Mouse (Mus musculus) embryo, embryonic 11.5 days (tissue): ENCODE results near the gene Adamtsl4.
"Not testable (repeated sequence)": the region's sequence is repeated elsewhere in the genome, so short reads cannot be mapped to it uniquely, and the experiment has no call there.

Experiments
- DNase-seq: peaks from one replicate; pipeline ENCODE4 v3.0.0-alpha.2; 2012; ENCODE audit warnings: low read depth, low spot score

Adamtsl4 gene

DNA sequence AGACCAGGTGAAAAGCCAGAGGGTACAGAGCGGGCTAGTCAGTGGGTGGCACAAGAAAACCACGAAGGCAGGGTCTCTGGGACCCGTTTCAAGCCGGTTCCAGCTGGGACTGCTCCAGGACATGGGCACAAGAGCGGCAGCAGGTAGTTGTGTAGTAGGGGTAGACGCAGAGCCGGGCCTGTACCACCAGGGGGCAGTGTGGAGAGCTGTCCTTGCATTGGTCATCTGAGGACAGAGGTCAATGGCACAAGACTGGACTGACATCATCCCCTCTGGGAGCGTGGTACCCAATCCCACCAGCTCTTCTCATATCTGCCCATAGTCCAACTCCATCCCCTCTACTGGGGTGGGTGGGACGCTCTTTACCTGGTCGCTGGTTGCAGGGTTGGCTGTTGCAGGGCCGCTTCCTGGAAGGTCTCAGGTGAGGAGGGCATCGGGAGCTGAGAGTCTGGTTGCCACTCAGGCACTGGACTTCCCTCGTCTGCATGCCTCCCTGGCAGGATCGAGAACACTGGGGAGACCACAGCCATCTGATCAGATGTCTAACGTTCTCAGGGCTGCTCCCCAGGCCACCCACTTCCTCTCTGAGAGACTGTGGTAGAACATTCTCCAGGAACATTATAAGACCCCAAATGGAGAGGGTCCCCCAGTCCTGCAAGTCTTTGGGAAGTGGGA lies 10.8 kb downstream of the Adamtsl4 start:
- no peak for DNase-seq

DNA sequence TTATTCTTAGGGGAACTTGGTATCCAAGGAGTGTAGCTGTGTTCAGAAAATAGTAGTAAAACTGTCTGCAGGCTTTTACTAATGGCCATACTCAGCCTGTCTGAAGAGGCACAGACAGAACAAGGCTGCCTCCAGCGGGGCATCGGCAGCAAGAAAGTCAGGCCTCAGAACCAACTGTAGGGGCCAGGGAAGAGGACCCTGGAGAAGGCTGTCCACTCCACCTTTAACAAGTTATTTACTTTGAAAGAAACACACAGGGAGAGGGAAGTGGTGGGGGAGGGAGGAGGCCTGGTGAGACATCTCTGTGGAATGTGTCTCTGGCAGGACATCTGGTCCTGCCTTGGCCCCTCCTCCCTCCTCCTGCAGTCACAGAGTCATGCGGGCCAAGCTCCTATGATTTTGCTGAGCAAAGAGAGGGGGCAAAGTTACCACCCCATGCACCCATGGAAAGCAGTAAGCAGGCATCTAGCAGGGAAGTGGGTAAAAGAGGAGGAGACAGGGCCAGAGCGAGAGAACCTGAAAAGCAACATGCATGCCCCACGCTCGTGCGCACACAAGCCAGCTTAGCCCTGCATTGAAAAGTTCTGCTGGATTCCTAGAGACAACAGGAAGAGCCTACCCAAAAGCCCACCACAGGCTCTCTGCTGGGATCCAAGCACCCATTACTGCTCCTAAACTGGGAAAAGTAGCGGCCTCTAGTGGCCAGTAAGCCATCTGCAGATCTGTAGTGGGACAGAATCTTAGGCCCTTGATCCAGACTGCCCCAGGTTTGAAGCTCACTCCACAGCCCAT lies 12.2 kb downstream of the Adamtsl4 start:
- no peak for DNase-seq

DNA sequence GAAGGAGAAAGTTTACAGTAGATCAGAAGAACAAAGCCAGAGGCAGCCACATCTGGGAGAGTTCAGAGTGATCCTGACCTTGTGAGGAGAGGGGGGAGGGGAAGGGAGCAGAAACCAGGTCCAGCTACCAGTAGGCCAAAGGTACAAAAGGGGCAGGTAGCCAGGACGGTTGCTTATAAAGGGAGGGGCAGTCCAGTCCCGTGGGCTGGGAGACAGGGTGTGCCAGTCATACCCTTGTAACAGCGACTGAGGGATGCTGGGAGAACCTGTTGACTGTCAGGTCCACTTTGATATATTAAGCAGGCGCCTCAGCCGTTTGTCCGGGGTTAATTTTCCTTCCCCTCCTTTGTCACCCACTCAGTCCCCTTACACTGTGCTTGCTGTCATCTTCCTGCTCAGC lies 12.9 kb downstream of the Adamtsl4 start:
- no peak for DNase-seq

DNA sequence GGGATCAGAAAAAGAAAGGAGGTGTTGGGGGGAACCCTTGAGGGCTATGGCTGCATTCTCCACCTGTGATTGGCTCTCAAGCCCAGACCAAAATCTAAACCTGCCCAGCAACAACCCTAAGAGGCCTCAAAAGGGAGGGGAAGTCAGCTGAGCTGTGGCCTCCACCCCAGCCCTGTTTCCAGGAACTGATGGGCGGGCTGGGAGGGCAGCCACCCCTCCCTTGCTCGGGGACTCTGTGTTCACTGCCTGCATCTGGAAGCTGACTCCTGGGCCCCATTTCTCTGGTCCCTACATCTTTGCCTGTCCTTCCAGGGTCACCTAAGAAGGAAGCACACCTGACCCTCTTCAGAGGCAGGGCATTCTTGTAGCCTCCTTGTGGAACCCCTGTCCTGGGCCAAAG lies 13.5 kb downstream of the Adamtsl4 start:
- DNase-seq = no peak

DNA sequence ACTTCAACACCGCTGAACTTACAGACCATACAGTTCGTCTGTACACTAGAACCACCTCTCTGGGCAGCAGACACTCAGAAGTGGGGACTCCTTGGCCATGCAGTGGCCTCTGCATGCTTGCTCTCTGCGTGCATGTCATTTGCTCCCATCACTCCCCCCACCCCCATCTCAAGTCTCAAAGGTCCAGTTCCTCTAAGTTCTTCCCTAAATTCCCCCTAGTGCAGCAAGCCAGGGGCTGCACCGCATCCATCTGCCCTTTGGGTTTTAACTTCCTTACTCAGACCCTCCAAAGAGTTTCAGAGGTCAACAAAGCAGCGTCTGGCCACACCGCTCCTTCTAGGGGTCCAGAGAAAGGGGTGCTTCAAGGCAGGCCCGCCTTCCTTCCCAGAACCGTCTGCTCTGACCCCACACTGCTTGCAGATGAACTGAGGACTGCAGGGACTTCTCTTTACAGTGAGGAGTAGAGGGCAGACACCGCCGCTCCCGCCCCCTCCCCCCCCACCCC lies 14.0 kb downstream of the Adamtsl4 start:
- DNase-seq = no peak

DNA sequence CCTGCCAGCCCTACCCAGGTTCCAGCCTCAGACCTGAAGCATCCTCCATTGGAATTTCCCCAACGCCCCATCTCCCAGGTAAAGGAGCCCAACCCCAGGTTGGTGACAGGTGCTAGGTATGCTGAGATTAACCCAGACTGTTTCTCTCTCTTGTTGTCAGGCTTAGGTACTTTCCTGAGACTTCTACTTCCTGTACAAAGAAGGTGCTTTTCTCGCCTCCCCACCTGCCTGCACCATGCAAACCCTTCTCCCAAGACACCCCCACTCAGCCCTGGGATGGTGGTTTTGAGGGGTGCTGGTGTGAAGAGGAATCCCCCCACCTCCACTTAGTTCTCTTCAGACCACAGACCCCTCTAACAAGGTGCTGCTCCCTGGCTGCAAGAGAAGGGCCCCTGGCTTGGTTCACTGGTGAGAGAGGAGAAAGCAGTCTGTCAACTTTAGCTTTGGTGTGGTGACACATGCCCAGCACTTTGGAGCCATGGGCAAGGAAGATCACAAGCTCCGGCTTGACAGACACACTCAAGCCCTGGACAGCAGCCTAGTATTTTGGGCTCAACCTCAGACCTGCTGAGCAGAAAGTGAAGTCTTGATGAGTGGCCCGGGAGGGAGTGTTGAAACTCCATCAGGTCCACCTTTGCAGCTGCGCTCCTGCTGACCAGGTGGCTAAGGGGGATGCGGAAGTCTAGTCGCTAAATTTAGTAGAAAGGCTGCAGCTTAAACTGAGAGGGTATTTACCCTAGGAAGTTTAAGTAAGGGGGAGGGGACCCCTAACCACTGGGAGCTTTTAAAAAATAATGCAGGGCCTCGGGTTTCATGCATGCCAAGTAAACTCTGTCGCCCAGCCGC lies 14.6 kb downstream of the Adamtsl4 start:
- no peak for DNase-seq

DNA sequence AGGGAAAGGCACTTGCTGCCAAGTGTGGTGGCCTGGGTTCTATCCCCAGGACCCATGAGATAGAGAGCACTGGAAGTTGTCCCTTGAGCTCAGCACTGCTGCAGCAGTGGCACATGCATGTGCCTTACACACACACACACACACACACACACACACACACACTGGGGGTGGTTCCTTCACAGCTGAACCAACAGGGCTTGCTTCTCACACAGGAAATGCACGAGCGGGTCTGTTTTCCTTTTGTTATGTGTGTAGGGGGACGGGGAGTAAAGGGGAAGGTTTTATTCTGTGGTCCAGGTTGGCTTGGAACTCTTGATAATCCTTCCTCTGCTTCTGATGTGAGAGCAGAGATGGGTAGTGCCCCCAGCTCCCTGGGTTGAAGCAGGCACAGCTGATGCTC lies 15.3 kb downstream of the Adamtsl4 start:
- DNase-seq = no peak

DNA sequence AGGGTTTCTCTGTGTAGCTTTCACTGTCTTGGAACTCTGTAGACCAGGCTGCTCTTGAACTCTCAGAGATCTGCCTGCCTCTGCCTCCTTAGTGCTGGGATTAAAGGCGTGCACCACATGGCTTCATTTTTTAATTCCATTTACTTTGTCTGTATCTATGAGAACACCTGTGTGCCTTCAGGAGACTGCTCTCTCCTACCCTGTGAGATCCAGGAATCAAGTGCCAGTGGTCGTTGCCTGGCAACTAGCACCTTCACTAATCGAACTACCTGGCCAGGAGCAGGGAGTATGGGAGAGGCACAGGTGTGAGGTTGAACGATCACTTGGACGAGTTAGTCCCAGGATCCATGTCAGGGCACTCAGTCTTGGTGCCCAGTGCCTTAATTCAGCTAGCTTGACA lies 16.5 kb downstream of the Adamtsl4 start:
- DNase-seq = no peak

DNA sequence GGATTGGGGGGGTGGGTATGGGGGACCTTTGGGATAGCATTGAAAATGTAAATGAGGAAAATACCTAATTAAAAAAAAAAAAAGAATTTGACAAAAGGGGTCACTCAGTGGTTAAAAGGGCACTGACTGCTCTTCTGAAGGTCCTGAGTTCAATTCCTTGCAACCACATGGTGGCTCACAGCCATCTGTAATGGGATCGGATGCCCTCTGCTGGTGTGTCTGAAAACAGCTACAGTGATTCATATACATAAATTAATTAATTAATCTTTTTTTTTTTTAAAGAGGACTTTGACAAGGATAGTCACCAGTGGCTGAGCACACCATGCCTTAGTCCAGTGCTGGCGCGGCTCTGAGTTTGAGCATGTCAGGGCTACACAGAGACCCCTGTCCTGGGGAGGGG lies 17.3 kb downstream of the Adamtsl4 start:
- DNase-seq = not testable (repeated sequence)

DNA sequence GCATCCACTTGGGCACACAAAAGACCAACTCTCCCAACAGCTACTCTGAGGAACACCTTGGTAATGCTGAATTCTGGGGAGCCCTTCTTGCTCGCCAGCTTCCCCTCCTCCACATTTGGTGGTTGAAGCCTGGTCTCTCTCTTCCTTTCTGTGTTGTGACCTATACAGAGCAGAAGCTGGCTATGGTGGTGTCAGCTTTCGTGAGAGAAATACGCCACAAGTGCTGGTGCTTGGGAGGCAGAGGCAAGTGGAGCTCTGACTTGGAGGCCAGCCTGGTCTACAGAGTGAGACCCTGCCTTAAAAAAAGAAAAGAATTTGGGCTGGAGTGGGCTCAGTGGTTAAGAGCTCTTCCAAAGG lies 18.4 kb downstream of the Adamtsl4 start:
- no peak for DNase-seq

DNA sequence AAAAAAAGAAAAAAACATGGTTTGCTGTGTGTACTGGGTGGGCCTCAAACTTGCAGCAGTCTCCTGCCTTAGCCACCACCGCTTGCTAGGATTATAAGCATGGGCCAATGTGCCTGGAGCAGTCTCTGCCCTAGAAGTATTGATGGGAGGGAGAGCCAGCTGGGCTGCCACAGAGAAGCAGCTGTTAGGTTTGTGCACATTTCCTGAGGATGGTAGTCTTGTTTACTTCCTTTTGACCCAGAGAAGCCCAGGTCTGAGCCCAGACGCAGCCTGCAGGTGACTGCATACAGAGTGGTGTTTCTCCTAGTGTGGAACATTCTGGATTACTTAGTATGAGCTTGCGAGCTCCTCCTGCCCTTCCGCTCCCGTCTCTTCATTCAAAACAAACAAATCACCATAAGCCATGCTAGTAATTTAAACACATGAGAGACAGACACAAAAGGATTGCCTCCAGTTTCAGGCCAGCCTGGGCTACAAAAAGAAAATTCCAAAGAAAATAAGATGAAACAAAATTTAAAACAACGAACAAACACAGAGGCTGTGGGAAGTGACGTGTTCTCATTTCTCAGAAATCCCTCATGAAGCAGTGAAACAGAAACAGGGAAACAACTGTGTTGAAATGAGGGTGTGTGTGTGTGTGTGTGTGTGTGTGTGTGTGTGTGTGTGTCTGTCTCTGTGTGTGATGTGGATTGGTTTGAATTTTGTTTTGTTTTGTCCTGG lies 19.0 kb downstream of the Adamtsl4 start:
- no peak for DNase-seq

DNA sequence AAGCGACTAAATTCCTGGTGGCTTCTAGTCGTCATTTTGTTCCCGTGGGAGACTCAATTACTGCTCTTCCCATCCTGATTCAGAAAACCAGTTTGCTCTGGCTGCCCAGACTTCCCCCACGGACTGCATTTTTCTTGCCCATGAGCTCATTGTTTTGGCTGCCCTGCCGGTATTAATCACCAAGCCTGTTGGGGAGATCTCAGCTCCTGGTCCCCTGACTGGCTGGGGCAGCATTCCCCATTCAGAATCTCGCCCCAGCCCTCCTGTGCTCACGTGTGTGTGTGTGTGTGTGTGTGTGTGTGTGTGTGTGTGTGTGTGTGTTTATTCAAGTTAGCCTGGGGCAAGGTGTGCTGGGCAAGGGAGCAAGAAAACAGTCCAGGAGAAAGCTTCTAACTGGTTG lies 19.7 kb downstream of the Adamtsl4 start:
- no peak for DNase-seq

DNA sequence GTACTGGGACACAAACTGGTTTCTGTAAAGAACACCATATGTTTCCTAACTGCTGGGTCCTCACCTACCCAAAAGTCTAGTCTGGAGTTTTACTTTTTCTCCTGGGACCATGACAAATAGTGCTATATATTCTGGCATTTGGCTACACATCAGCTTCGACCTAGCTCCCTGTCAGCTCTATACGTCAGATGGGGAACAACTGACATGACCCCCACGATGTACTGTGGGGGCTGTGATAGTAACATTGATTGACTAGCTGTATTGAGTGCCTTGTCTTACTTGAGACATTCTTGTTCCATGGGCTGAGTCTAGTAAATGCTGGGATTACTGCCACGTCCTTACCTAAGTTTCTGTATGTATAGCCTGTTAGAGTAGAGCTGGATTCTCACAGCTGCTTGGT lies 20.2 kb downstream of the Adamtsl4 start:
- DNase-seq = no peak

DNA sequence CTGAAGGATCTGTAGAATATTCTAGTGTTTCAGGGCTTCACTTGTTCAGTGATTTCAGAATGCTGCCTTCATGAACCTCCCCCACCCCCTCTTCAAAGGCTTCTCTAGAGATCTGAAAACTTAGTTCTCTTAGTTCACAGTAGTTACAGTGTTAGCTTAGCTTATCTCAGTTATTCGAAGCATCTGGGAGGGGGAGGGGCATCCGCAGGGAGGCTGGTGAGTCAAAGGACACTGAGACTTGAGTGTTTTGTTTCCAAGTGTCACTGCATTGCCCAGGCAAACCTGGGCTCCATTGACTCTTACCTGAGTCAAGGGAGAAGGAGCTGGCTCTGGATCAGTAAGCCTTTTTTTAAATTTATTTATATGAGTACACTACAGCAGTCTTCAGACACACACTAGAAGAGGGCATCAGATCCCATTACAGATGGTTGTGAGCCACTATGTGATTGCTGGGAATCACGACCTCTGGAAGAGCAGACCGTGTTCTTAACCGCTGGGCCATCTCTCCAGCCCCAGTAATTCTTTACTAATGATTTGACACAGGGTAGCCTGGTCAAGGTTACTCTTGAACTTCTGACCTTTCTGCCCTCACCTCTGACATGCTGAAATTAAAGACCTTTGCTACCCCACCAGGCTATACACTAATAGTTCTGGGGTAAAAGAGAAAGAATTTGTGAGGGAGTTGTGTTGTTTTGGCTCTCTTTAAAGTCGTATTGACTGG lies 21.4 kb downstream of the Adamtsl4 start:
- DNase-seq = no peak

DNA sequence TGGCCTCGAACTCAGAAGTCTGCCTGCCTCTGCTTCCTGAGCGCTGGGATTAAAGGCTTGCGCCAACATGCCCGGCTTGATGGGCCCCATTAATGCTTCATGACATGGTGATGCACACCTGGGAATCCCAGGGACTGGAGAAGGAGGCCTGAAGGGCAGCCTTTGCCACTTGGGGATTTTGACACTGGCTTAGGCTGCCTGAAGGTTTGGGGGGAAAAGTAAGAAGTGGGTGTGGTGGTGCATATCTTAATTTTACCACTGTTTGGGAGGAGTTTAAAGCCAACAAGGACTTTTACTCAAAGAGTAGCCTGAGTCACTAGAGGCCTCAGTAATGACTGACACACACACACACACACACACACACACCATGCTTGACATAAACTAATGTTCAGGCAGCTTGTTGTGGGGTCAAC lies 22.8 kb downstream of the Adamtsl4 start:
- no peak for DNase-seq

DNA sequence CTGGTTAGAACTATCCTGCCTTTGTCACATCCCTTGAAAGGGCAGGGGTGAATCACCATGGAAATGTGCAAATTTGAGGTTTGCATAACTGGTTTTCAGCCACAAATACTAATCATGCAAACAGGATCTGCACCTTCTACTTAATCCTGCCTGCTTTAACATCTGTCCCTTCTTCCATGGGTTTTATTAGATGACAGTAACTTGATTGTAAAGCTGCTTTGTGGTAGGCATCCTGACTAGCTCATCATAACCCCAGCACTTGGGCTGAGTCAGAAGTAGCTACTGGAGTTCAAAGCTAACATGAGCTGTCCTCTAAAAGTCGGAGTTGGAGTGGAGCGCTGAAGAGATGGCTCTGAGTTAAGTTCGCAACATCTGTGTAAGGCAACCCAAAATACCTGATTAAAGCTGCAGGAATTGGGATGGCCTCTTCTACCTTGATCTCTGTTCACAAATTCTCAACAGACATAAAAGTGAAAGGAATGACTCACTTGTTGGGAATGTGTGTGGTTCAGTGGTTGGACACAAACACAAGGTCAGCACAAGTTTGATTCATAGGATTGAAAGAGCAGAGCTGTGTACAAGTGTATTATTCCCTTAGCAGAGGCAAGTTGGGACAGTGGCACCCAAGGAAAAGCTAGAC lies 23.6 kb downstream of the Adamtsl4 start:
- no peak for DNase-seq

DNA sequence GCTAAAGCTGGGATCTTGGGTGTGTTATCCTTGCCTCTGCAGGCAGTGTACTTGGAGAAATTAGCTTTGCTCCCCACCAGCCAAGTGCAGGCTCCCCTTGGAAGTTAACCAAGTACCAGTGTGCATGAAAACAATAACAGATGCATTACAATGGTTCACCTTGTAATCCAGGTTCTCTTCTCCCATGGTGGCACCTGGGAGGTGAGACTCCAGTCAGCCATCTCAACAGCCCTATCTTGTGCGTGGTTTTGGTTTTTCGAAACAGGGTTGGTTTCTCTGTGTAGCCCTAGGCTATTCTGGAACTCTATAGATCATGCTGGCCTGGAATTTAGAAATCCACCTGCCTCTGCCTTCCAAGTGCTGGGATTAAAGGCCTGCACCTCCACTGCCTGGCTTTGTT lies 24.2 kb downstream of the Adamtsl4 start:
- no peak for DNase-seq

DNA sequence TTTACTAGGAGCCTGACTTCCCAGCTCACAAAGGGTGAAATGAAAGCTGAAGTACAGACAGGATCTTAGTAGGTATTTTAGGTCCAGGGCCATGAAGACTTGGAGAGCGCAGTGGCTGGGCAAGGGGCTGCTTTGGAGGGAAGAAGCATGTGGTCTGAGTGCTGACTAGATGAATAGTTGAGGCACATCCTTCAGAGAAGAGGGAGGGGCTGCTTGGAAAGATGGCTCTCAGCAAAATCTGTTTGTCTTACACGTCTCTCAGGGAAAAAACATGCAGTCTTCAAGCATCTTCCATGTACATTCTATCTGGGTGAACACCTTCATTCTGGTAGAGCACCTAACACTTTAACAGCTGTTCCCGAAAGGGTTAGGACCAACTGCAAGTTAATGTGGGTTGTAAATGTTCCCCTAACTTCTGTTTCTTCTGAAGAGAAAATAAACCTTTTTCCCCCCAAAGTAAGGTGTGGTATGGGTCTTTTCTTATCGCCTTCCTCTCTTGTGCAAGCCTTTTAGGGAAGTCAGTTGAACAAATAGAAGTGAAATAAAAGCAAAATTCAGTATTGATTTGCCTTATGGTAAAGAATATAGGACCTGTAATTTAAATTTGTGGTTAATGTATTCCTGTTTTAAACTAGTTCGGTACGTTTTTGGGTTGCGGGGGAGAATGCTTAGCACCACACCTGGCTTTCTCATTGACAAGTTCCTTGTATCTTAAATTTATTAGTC lies 24.8 kb downstream of the Adamtsl4 start:
- no peak for DNase-seq

DNA sequence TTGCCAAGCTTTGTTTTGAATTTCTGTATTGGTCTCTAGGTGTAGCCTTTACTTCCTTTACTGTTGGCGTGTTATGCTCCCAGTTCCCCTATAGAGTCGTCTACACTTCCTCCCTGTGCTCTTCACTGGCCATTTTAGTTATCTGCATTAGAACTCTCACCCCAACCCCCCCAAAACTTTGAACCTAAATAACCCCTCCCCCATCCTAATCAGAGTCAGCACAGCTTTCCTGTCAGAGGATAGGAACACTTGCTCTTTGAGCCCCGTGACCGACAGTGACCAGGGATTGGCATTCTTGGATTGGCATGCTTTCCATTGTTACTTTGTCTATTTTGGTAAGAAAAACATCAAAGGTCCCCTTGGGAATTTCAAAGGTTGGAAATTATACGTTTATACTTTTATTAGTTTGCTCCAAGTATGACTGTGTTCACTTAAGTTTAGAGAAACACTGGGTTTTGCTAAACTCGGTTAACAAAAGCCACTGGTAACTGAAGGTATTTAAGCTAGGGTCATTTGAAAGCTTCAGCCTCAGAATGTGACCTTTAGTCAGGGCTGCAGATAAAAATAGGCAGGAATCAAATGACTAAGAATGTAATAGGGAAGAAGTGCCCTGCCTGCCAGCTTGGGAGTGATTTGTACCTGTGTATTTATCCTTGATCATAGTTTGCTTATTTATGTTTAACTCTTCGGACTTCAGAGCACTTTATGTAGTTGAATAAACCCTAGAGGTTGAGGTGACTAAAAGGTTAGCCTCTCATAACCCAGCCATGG lies 25.6 kb downstream of the Adamtsl4 start:
- no peak for DNase-seq
